Mouse (Mus musculus) embryonic facial prominence, embryonic 14.5 days (tissue): Measurements from ENCODE around the gene Cuta. TPM values are rescaled to one million over a fixed set of nuclear protein-coding genes. Genes with fewer than 3 reads are reported as not detected.
A peak's percentile ranks its signal among the peaks of the same experiment; 100 is the strongest.

Experiments
- ATAC-seq: fragments of 200-750 bp; cut with Nextera tagmentation; 2 replicates; pipeline ENCODE4 v1.8.0; 2017; ENCODE audit warnings: low read depth, moderate number of reproducible peaks, moderate TSS enrichment
- DNase-seq: peaks from one replicate; pipeline ENCODE4 v3.0.0-alpha.2; 2015; ENCODE audit warnings: low spot score
- H3K27ac ChIP-seq: fragments of 300-500 bp; sonication (generic); replicated peaks from 2 replicates; pipeline ENCODE4 v1.5.1; 2014; ENCODE audit warnings: low read depth, mild to moderate bottlenecking, low read length, moderate library complexity
- H3K27me3 ChIP-seq: fragments of 300-500 bp; sonication (generic); replicated peaks from 2 replicates; pipeline ENCODE4 v1.6.1; 2014; ENCODE audit warnings: low read length; ENCODE audit not compliant: control insufficient read depth, insufficient read depth
- H3K36me3 ChIP-seq: fragments of 300-500 bp; sonication (generic); 2 replicates; pipeline ENCODE4 v1.6.1; 2014; ENCODE audit warnings: low read length, mixed read lengths; ENCODE audit not compliant: control insufficient read depth, insufficient read depth
- H3K4me1 ChIP-seq: fragments of 300-500 bp; sonication (generic); 2 replicates; pipeline ENCODE4 v1.6.1; 2014; ENCODE audit warnings: antibody characterized with exemption, low read length; ENCODE audit not compliant: control insufficient read depth, insufficient read depth
- H3K4me2 ChIP-seq: fragments of 300-500 bp; sonication (generic); 2 replicates; pipeline ENCODE4 v1.6.1; 2014; ENCODE audit warnings: low read depth, mild to moderate bottlenecking, low read length, moderate library complexity, mixed read lengths
- H3K4me3 ChIP-seq: fragments of 300-500 bp; sonication (generic); 2 replicates; pipeline ENCODE4 v1.5.1; 2014; ENCODE audit warnings: low read depth, mild to moderate bottlenecking, low read length
- H3K9ac ChIP-seq: fragments of 300-500 bp; sonication (generic); 2 replicates; pipeline ENCODE4 v1.6.1; 2014; ENCODE audit warnings: low read depth, mild to moderate bottlenecking, low read length, moderate library complexity, mixed read lengths
- H3K9me3 ChIP-seq: fragments of 300-500 bp; sonication (generic); 2 replicates; pipeline ENCODE4 v1.6.1; 2016; ENCODE audit warnings: low read length; ENCODE audit not compliant: control insufficient read depth
- WGBS: fragments of 180-500 bp; shearing (Covaris S2); extraction: QIAGEN DNeasy Blood & Tissue Kit; methylation state at CpG from one replicate; pipeline ENCODE4 v1.1.7; 2014; 5-methylcytosine and 5-hydroxymethylcytosine counted together
- polyA plus RNA-seq: library from polyadenylated mRNA; unstranded; fragments of >200 nt; fragmentation: Nextera tagmentation; extraction: Ambion mirVana; gene quantifications from 2 replicates; pipeline ENCODE4 v1.2.1, GENCODE M21; 2014

Gene Cuta
- polyA plus RNA-seq, 1 experiment from 2014 or later, result 148 TPM

DNA sequence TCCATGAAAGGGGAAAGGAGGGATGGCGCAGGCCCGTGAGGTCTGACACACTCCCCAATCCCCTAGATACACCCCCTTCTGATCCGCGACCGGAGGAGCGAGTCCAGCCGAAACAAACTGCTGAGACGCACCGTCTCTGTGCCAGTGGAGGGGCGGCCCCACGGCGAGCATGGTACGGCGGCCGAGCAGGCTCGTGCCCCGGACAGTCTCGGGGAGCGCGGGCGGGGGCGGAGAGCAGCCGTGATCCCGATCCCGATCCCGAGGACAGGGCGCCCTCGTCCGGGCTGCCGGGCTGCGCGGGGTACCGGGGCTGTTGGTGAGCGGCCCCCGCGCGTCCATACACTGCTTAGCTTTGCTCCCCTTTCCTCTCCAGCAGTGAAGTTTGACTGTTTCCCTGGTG is 7.2 kb upstream of the Cuta start:
- no peaks in the 10 kb centered on the region for H3K27me3 ChIP-seq
- H3K4me2 ChIP-seq, result peak overlapping the region; percentile 87
- peak overlapping the region; percentile 80 for H3K27ac ChIP-seq
- peak overlapping the region; percentile 75 for H3K9ac ChIP-seq
- no peaks in the 10 kb centered on the region for H3K36me3 ChIP-seq
- WGBS, result 2% methylated on average over 14 of the region's 37 CpGs
- H3K9me3 ChIP-seq, result no peaks in the 10 kb centered on the region
- peak overlapping the region; percentile 46 for H3K4me3 ChIP-seq
- ATAC-seq, result peak; percentile 58
- peak; percentile 61 for DNase-seq
- peaks cover 46% of the 10 kb centered on the region for H3K4me1 ChIP-seq

- H3K27ac ChIP-seq, result peak overlapping the region; percentile 80
- no peaks in the 10 kb centered on the region for H3K36me3 ChIP-seq
- H3K9me3 ChIP-seq, result no peaks in the 10 kb centered on the region
- DNase-seq (no peak), ATAC-seq (no peak)
- no peaks in the 10 kb centered on the region for H3K27me3 ChIP-seq
- peaks cover 40% of the 10 kb centered on the region for H3K4me1 ChIP-seq
- H3K4me3 ChIP-seq, result peak overlapping the region; percentile 46
- H3K9ac ChIP-seq, result peak overlapping the region; percentile 75
- 28% methylated on average over 13 of the region's 13 CpGs for WGBS
- peak overlapping the region; percentile 87 for H3K4me2 ChIP-seq
These were observed 6.6 kb upstream of the Cuta start for GRCm38 (mm10) chr17:26945824-26946495.

- WGBS, result 11% methylated on average over 4 of the region's 4 CpGs
- H3K4me3 ChIP-seq, result peak overlapping the region; percentile 74
- peak overlapping the region; percentile 71 for H3K9ac ChIP-seq
- peak overlapping the region; percentile 92 for H3K27ac ChIP-seq
- no peak for DNase-seq
- H3K36me3 ChIP-seq, result peaks cover 6% of the 10 kb centered on the region; the same call in 1 of the 2 replicates
- peak overlapping the region; percentile 98 for H3K4me2 ChIP-seq
- no peaks in the 10 kb centered on the region for H3K9me3 ChIP-seq
- no peak for ATAC-seq
- H3K4me1 ChIP-seq, result peaks cover 31% of the 10 kb centered on the region
- H3K27me3 ChIP-seq, result no peaks in the 10 kb centered on the region
These were observed 2.6 kb upstream of the Cuta start for GRCm38 (mm10) chr17:26941841-26942570.

- no peaks in the 10 kb centered on the region for H3K9me3 ChIP-seq
- peak within 1 kb of the TSS; percentile 98 for H3K4me2 ChIP-seq
- H3K9ac ChIP-seq, result peak within 1 kb of the TSS; percentile 72
- peaks cover 14% of the 10 kb centered on the region; the same call in 1 of the 2 replicates for H3K36me3 ChIP-seq
- H3K27ac ChIP-seq, result peak within 1 kb of the TSS; percentile 92
- DNase-seq (peak; percentile 87), ATAC-seq (peak; percentile 3; the same call in 1 of the 2 replicates)
- peaks cover 29% of the 10 kb centered on the region for H3K4me1 ChIP-seq
- 2% methylated on average over 22 of the region's 24 CpGs for WGBS
- no peaks in the 10 kb centered on the region for H3K27me3 ChIP-seq
- peak within 1 kb of the TSS; percentile 74 for H3K4me3 ChIP-seq
These were observed 1.8 kb upstream of the Cuta start, which contains the start of gene Syngap1 for GRCm38 (mm10) chr17:26941031-26941789. Gene Syngap1 (plus strand): TSS chr17:26941253.

DNA sequence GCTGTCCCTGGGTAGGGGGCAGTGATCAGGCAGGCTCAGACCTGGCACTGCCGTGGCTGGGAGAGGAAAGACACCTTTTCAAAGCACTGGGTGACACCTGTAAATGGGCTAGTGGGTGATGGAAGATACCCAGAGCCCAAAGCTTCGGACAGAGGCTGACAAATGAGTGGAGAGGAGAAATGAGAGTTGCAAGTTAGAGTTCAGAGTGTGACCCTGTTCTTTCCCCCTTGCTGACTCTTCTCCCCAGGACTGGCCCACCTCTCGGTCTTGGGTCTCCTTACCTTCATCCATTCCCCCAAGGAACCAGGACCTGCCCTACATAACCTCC is 568 bp upstream of the Cuta start:
- DNase-seq (no peak), ATAC-seq (no peak)
- H3K27me3 ChIP-seq, result no peaks in the 10 kb centered on the region
- H3K27ac ChIP-seq, result peak overlapping the region; percentile 92
- H3K4me3 ChIP-seq, result peak overlapping the region; percentile 74
- H3K9ac ChIP-seq, result peak overlapping the region; percentile 72
- peaks cover 26% of the 10 kb centered on the region for H3K36me3 ChIP-seq
- H3K4me1 ChIP-seq, result peaks cover 17% of the 10 kb centered on the region
- H3K9me3 ChIP-seq, result no peaks in the 10 kb centered on the region
- 16% methylated on average over 3 of the region's 3 CpGs for WGBS
- H3K4me2 ChIP-seq, result peak overlapping the region; percentile 98

GRCm38 (mm10) chr17:26938731-26939130 is 638 bp downstream of the Cuta start:
- peak overlapping the region; percentile 81 for H3K27ac ChIP-seq
- H3K9me3 ChIP-seq, result no peaks in the 10 kb centered on the region
- DNase-seq (no peak), ATAC-seq (no peak)
- H3K36me3 ChIP-seq, result peaks cover 32% of the 10 kb centered on the region
- H3K9ac ChIP-seq, result peak overlapping the region; percentile 71
- WGBS, result under 1% methylated on average over 22 of the region's 22 CpGs
- H3K27me3 ChIP-seq, result no peaks in the 10 kb centered on the region
- H3K4me2 ChIP-seq, result peak overlapping the region; percentile 98
- peaks cover 17% of the 10 kb centered on the region for H3K4me1 ChIP-seq
- peak overlapping the region; percentile 74 for H3K4me3 ChIP-seq

- Histone ChIP-seq H3K27me3 (no peaks in the 10 kb centered on the region), H3K36me3 (peaks cover 32% of the 10 kb centered on the region), H3K4me2 (peak overlapping the region; percentile 98), H3K9me3 (no peaks in the 10 kb centered on the region), H3K27ac (peak overlapping the region; percentile 81; the same call in 1 of the 2 replicates), H3K4me3 (peak overlapping the region; percentile 74), H3K4me1 (peaks cover 17% of the 10 kb centered on the region), H3K9ac (peak overlapping the region; percentile 71)
- WGBS, result 52% methylated on average over 16 of the region's 16 CpGs
- ATAC-seq (no peak), DNase-seq (no peak)
These were observed 1.3 kb downstream of the Cuta start for GRCm38 (mm10) chr17:26937883-26938695.
